Mouse (Mus musculus) cortical plate, adult 2 months (tissue): ENCODE measurements around the gene Tspan1.

ENCODE experiments used
- CTCF ChIP-seq: fragments of 200-500 bp; IDR thresholded peaks from 2 replicates; pipeline ENCODE4 v1.5.1; 2011; ENCODE audit warnings: mild to moderate bottlenecking, control low read depth, low read length; ENCODE audit not compliant: insufficient read depth; ENCODE audit errors: extremely low read depth
- POLR2A ChIP-seq: fragments of 200-500 bp; IDR thresholded peaks from 2 replicates; pipeline ENCODE4 v1.6.1; 2011; ENCODE audit warnings: mild to moderate bottlenecking, low read length, control low read depth; ENCODE audit not compliant: insufficient read depth; ENCODE audit errors: extremely low read depth

- no peak for TF ChIP-seq CTCF
- no peak for TF ChIP-seq POLR2A
Observed at GRCm38 (mm10) chr4:116164759-116165554, 2.4 kb downstream of the Tspan1 start.
